Mouse (Mus musculus): ENCODE measurements around the gene AL607142.1. TPM values are rescaled to one million over a fixed set of nuclear protein-coding genes. Genes with fewer than 3 reads are reported as not detected.

The AL607142.1 gene
- polyA plus RNA-seq (2012; rRNA removed), result not detected in 2 replicates

DNA sequence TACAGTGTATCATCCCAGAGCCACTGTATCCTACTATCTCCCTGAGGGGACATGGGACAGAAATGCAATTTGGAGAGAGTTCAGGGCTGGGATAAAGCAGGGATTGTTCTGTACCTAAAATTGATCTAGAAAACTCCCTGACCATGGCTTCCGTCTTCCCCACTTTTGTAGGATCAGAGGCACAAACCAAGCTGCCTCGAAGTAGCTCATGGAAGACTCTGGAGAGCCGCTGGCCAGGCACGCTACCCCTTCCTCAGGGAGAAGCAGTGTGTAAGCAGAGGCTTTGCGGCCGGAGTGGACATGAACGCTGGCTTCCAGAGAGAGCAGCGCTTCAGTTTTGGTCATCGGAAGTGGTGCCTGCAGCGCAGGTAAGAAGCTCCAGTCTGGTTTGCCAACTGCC lies at the start of gene AL607142.1:
TSS of gene AL607142.1 (plus strand) at position 301 of the 400 bp plus-strand sequence.

Other genes starting within 250 kb of the AL607142.1 start
- 6.4 and 32.1 TPM in 2 replicates for gene Edn2, start 96.2 kb downstream of the AL607142.1 start, polyA plus RNA-seq (2012; rRNA removed)
- gene Foxo6, start 222.4 kb downstream of the AL607142.1 start, polyA plus RNA-seq (2012; rRNA removed), result 12.8 and 16.8 TPM in 2 replicates

Data from ovary, adult 2 months (tissue).